Mouse (Mus musculus) kidney, postnatal 0 days (tissue): ENCODE data around the gene Minar1. TPM values are rescaled to one million over a fixed set of nuclear protein-coding genes. Genes with fewer than 3 reads are reported as not detected.

Experiments
- ATAC-seq: fragments of 200-750 bp; cut with Nextera tagmentation; replicated peaks from 2 replicates; pipeline ENCODE4 v1.8.0; 2017; ENCODE audit warnings: low read depth, moderate number of reproducible peaks, moderate TSS enrichment, moderate library complexity; ENCODE audit not compliant: low FRiP score
- DNase-seq: peaks from one replicate; pipeline ENCODE4 v3.0.0-alpha.2; 2016; ENCODE audit warnings: low spot score
- H3K27ac ChIP-seq: fragments of 300-500 bp; sonication (generic); 2 replicates; pipeline ENCODE4 v1.5.1; 2014; ENCODE audit warnings: mild to moderate bottlenecking
- H3K27me3 ChIP-seq: fragments of 300-500 bp; sonication (generic); 2 replicates; pipeline ENCODE4 v1.6.1; 2014; ENCODE audit warnings: low read length, mixed read lengths; ENCODE audit not compliant: insufficient read depth
- H3K36me3 ChIP-seq: fragments of 300-500 bp; sonication (generic); 2 replicates; pipeline ENCODE4 v1.6.1; 2014; ENCODE audit warnings: low read length, mixed read lengths; ENCODE audit not compliant: insufficient read depth
- H3K4me1 ChIP-seq: fragments of 300-500 bp; sonication (generic); replicated peaks from 2 replicates; pipeline ENCODE4 v1.6.1; 2014; ENCODE audit warnings: antibody characterized with exemption, low read length, mixed read lengths; ENCODE audit not compliant: insufficient read depth
- H3K4me2 ChIP-seq: fragments of 300-500 bp; sonication (generic); 2 replicates; pipeline ENCODE4 v1.6.1; 2014; ENCODE audit warnings: mild to moderate bottlenecking, low read length, moderate library complexity, mixed read lengths
- H3K4me3 ChIP-seq: fragments of 300-500 bp; sonication (generic); replicated peaks from 2 replicates; pipeline ENCODE4 v1.5.1; 2014; ENCODE audit warnings: low read depth, low read length
- H3K9ac ChIP-seq: fragments of 300-500 bp; sonication (generic); 2 replicates; pipeline ENCODE4 v1.6.1; 2014; ENCODE audit warnings: low read depth, low read length
- H3K9me3 ChIP-seq: fragments of 300-500 bp; sonication (generic); replicated peaks from 2 replicates; pipeline ENCODE4 v1.6.1; 2016; ENCODE audit warnings: low read length, inconsistent platforms, mixed read lengths
- CTCF ChIP-seq: IDR thresholded peaks from 2 replicates; pipeline ENCODE4 v1.5.1; 2016; ENCODE audit warnings: antibody characterized with exemption, low read depth, mild to moderate bottlenecking, moderate library complexity
- WGBS: fragments of 180-500 bp; shearing (Covaris S2); extraction: QIAGEN DNeasy Blood & Tissue Kit; methylation state at CpG from one replicate; pipeline ENCODE4 v1.1.7; 2014; 5-methylcytosine and 5-hydroxymethylcytosine counted together
- polyA plus RNA-seq: library from polyadenylated mRNA; unstranded; fragments of >200 nt; fragmentation: Nextera tagmentation; extraction: Ambion mirVana; gene quantifications from 2 replicates; pipeline ENCODE4 v1.2.1, GENCODE M21; 2015

Minar1 gene
- polyA plus RNA-seq = 0.04 TPM in 1 of 2 replicates, not detected in the other

DNA sequence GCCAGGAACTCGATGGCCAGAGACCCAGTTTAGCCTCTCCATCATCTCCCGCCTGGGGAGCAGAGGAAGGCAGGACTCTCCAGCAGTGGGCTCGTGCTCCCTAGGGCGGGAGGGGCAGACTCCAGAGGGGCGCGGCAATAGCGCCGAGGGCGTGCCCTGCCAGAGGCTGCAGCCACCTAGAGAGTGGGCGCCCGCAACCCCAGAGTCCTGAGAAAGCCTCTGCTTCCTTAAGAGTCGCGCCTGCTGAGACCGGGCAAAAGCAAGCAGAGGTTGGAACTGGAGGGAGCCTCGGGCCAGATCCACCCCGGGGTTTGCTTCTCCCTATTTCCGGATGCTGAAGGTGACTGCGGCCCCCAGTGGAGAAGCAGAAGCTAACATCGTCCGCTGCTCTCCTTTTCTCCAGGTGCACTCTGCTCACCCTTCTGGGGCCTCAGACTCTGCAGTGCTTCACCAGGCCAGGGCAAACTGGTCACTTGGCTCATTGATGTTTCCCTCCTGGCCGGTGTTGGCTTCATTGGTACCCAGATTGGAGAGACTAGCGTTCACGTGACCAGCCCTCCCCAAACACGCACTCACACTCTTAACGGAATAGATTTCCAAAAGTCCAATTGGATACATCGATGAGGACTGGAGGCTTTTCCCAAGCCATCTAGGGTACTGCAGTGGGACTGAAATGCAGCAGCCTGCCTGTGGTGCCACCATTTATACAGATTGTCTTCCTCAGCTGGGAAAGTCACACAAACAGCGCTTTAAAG is at the start of gene Minar1:
Gene Minar1, minus strand, starts transcription at position 120 of the 755 bp plus-strand sequence.
- H3K9ac ChIP-seq = no peak within 1 kb of the TSS

DNA sequence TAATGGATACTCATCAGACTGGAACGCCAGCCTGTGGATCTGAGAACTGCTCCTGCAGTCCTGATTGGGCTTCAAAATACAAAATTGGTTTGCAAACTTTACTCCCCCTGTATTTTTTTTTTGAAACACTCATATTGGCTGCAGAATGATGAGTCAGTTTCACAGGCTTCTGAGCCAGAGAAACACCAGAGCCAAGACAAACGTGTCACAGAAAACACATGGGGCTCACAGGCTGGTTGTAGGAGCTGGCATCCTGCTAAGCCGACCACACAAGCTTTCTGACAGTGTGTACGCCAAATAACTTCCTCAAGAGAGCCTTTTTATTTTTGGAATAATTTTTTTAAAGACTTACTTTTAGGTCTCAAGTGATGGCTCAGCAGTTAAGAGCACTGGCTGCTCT is 47.0 kb upstream of the Minar1 start:
- no peak overlapping the region for H3K4me3 ChIP-seq
- no peak for TF ChIP-seq CTCF

More for the DNA sequence above, at the start of gene Minar1:
- under 1% methylated on average over 27 of the region's 27 CpGs for WGBS
- Histone ChIP-seq H3K4me2 (peak within 1 kb of the TSS; percentile 70), H3K27me3 (peaks cover 11% of the 10 kb centered on the region; the same call in 1 of the 2 replicates), H3K36me3 (no peaks in the 10 kb centered on the region), H3K4me3 (peak within 1 kb of the TSS; percentile 31), H3K9me3 (no peaks in the 10 kb centered on the region), H3K27ac (no peak within 1 kb of the TSS), H3K4me1 (peaks cover 11% of the 10 kb centered on the region)
- TF ChIP-seq CTCF = peak; percentile 60
- DNase-seq (peak; percentile 78), ATAC-seq (peak; percentile 84)

GRCm38 (mm10) chr9:89667306-89667942 is 44.5 kb upstream of the Minar1 start:
- H3K4me3 ChIP-seq = no peak overlapping the region
- no peak for ATAC-seq
- H3K9ac ChIP-seq = no peak overlapping the region
- no peak for DNase-seq
- no peaks in the 10 kb centered on the region for H3K4me1 ChIP-seq
- H3K4me2 ChIP-seq = no peak overlapping the region
- H3K27me3 ChIP-seq = no peaks in the 10 kb centered on the region
- 80% methylated on average over 4 of the region's 4 CpGs for WGBS
- no peak overlapping the region for H3K27ac ChIP-seq
- no peaks in the 10 kb centered on the region for H3K9me3 ChIP-seq
- H3K36me3 ChIP-seq = no peaks in the 10 kb centered on the region
- TF ChIP-seq CTCF = no peak

More for the DNA sequence above, 47.0 kb upstream of the Minar1 start:
- H3K27me3 ChIP-seq = no peaks in the 10 kb centered on the region
- H3K4me2 ChIP-seq = no peak overlapping the region
- no peak for DNase-seq
- H3K9me3 ChIP-seq = no peaks in the 10 kb centered on the region
- ATAC-seq = no peak
- no peaks in the 10 kb centered on the region for H3K36me3 ChIP-seq
- no peak overlapping the region for H3K27ac ChIP-seq
- WGBS = 71% methylated on average over 4 of the region's 4 CpGs
- no peak overlapping the region for H3K9ac ChIP-seq
- H3K4me1 ChIP-seq = no peaks in the 10 kb centered on the region

DNA sequence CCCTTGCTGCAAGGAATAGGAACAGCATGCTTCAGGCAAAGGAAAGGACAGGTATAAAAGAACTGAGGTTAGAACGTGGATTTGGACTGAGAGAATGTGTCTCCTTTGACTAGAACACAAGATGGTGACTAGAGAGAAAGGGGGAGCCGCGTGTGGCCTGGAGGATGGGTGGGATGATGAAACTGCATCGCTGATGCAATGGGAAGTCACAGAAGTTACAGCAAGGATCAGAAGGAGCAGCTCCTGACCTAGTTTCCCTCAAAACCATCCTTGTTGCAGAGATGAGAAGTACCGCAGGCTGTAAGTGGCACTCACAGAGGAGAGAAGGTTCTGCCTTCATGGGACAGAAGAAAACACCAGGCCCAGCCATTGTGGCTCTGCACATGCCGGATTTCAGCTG is 28.0 kb upstream of the Minar1 start:
- no peaks in the 10 kb centered on the region for H3K36me3 ChIP-seq
- no peaks in the 10 kb centered on the region for H3K4me1 ChIP-seq
- no peak overlapping the region for H3K4me2 ChIP-seq
- no peak for DNase-seq
- H3K9ac ChIP-seq = no peak overlapping the region
- H3K27ac ChIP-seq = no peak overlapping the region
- no peaks in the 10 kb centered on the region for H3K9me3 ChIP-seq
- no peak for TF ChIP-seq CTCF
- H3K27me3 ChIP-seq = no peaks in the 10 kb centered on the region
- 76% methylated on average over 6 of the region's 6 CpGs for WGBS
- H3K4me3 ChIP-seq = no peak overlapping the region
- ATAC-seq = no peak

DNA sequence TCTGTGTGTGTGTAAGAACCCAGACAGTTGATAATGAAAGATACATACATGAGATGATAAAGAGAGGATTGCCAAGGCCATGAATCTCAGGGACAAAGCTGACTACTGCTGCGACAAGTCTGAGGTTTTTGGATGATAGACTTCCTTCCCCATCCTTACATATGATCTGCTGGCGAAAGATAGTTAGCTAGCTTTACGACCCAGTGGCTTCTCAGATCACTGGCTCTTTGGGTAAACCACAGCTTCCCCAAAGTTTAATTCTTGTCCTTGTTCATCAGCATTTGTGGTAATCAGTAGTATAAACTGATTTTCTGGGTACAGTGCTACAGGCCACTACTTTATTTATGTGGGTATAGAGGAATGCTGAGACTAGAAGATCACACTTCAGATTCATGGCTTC is 14.5 kb upstream of the Minar1 start:
- Histone ChIP-seq H3K27ac (no peak overlapping the region), H3K4me2 (no peak overlapping the region), H3K9me3 (no peaks in the 10 kb centered on the region), H3K27me3 (no peaks in the 10 kb centered on the region), H3K4me1 (no peaks in the 10 kb centered on the region), H3K4me3 (no peak overlapping the region), H3K36me3 (no peaks in the 10 kb centered on the region), H3K9ac (no peak overlapping the region)
- ATAC-seq (no peak), DNase-seq (no peak)
- TF ChIP-seq CTCF = no peak
- 81% methylated on average over 3 of the region's 3 CpGs for WGBS

DNA sequence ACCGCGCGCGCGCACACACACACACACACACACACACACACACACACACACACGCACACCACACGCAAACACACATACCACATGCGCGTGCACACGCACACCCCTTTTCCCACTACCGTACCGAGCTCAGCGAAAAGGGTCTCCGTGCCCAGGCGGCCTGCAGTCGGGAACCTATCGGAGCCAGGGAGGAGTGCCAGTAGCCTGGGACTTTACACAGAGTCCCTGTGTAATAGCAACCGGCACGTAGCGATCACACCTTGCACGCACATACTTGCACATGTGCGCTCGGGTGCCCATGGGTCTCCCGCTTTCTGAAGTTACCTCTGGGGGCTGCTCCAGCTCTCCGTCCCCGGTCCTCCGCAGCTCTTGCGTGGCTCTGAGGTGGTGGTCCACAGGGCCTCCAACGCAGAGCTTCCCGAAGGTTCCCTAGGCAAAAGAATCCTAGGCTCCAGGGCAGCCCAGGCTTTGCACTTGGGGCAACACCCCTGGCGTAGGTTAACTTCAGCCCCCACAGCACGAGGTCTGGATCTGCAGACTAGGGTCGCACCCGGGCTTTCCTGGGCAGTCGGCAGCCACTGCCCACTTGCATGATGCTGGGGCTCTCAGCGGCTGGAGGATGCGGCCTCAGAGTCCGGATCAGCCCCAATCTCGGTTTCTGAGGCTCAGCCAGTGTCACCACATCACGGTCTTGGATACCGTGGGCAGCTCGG is 474 bp downstream of the Minar1 start:
- DNase-seq = peak; percentile 4
- peak overlapping the region; percentile 70 for H3K4me2 ChIP-seq
- H3K36me3 ChIP-seq = no peaks in the 10 kb centered on the region
- H3K27ac ChIP-seq = no peak overlapping the region
- H3K4me1 ChIP-seq = peaks cover 11% of the 10 kb centered on the region
- WGBS = 2% methylated on average over 42 of the region's 42 CpGs
- peaks cover 11% of the 10 kb centered on the region; the same call in 1 of the 2 replicates for H3K27me3 ChIP-seq
- H3K9me3 ChIP-seq = no peaks in the 10 kb centered on the region
- peak; percentile 8; the same call in 1 of the 2 replicates for ATAC-seq
- no peak overlapping the region for H3K9ac ChIP-seq
- peak overlapping the region; percentile 31 for H3K4me3 ChIP-seq
- TF ChIP-seq CTCF = no peak
